Mouse (Mus musculus) left cerebral cortex, adult 9 months (tissue): ENCODE data around the gene Syt6.
A peak's percentile ranks its signal among the peaks of the same experiment; 100 is the strongest.

ENCODE experiments used
- DNase-seq, 2 experiments: peaks; one replicate each; pipeline ENCODE4 v3.0.0; 2022; ENCODE audit warnings: low spot score in 2 of 2

Gene Syt6

DNA sequence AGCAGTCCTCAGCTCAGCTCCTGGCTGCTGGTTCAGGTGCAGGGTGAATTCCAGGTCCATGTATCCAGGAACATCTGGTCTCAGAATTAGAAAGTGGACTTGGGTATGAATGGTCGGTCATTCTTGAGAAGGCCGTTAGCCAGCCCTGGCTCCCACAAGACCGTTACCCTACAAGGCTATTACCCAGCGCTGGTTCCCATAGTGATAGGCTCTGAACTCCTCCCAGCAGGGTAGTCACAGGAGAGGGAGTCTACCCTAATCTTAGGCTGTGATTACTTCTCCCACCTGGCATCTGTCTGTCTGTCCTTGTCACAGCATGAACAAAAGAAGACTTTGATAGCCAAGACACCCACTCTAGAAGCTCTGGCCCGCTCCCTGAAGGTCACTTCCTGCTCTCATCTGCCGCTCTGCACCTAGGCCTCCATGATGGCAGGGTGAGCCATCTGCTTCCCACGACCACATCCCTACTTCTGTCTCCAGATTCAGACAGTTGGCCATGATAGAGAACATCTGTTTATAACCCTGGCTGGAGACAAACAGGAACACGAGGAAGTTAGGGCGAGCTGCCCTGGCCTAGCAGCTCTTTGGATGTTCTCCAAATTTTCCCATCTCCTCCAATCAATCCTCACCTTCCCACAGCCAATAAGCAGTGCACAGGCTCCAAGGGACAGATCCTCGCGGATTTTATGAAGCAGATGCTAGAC lies 72.3 kb downstream of the Syt6 start:
- DNase-seq, result no peak

DNA sequence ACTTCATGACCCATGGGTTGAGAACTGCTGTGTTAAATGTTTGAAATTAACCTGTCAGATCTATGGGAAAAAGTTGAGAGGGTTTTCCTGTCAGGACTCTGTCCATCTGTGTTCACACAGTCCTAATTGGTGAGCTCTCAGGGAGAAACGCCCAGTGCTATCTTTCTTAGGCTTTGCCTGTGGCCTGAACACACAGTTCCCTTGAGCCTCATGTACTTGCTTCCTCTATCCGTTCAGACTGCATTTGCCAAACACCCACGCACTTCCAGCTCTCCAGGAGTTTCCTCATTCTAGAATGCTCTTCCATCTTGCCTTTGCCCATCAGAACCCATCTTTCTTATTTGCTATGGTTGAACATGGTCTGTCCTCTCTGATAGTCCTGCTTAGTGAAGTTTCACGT lies 73.5 kb downstream of the Syt6 start:
- DNase-seq, result no peak

DNA sequence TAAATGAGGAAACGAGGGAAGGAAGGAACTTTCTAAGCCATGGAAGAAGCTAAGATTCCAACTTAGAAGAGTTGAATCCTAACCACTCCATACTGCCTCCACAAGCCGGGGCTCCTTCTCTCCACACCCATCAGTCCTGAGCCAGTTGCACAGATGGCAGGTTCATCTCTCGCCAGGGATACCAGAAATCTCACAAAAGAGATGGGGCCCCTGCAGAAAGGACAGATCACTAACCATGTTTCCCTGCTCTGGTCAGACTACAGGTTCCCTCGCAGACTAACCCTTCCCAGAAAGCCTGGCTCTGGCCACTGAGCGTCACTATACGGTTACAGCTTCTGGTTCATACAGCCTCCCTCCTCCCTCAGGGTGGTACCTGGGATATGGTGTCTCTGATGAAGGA lies 74.7 kb downstream of the Syt6 start:
- no peak for DNase-seq

DNA sequence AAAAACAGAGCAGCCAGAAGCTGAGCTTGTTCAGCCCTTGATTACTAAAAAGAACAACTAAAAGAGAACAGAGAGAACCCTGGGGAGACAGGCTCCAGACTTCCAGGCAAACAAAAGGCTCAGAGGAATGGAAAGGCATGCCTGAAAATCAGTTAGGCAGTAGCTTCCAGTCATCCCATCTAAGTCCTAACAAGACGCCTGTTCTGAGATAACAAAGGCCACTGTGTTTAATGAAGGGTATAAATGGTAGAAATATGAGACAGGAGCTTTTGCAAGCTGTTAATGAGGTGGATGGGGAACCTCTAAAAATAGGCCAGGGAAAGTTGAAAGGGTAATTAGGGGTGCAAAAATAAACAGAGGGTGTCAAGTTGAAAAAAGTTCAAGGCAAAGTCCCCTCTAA lies 75.4 kb downstream of the Syt6 start:
- no peak for DNase-seq

DNA sequence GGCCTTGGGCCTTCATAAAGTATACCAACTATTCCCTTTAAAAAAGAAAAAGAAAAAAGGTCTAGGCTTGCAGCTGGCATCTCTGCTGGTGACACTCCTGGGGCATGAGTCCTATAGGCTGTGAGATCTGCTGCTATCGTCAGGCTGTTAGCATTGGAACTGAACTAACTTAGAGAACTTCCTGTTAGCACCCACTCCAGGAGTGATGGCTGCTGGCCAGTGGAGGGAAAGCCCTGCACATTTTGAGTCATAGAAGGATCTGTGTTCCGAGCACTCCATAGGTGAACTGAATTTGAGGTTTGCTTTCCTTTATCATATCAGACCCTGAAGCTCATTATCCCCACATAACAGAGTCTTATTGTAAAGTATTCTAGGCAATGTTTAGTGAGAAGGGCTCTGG lies 85.0 kb downstream of the Syt6 start:
- peak in 1 of 2 experiments; percentile 39 for DNase-seq

DNA sequence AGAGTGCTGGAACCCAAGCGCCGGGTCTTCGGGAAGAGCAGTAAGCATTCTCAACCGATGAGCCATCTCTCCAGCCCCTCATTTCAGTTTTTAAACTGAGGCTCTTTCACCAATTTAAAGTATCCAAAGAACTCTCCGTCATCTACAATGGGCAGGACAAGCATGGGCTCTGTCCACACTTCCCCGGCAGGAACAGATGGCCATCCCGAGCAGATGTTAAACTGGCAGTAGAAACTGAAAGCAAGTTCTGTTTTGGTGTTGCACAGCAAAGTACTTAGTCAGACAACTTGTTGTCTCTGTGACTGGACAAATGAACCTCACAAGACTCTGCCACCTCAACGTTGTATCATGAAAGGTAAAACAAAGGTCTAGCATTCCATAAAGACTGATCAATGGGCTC lies 86.7 kb downstream of the Syt6 start:
- DNase-seq, result peak in 1 of 2 experiments; percentile 44

DNA sequence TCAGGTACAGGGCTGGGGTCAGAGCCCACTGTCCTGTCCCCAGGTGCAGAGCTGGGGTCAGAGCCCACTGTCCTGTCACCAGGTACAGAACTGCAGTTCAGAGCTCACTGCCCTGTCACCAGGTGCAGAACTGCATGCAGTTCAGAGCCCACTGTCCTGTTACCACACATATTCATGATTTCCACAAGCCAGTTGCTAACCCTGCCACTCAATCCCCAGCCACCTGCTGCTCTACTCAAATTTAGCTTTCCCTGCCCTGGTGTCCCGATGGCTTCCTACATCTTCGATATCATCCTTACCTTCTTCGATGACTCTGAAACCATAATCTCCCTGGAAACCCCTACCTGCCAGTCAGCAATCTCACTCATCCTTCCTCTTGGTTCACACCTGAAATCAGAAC lies 88.4 kb downstream of the Syt6 start:
- DNase-seq, result no peak

DNA sequence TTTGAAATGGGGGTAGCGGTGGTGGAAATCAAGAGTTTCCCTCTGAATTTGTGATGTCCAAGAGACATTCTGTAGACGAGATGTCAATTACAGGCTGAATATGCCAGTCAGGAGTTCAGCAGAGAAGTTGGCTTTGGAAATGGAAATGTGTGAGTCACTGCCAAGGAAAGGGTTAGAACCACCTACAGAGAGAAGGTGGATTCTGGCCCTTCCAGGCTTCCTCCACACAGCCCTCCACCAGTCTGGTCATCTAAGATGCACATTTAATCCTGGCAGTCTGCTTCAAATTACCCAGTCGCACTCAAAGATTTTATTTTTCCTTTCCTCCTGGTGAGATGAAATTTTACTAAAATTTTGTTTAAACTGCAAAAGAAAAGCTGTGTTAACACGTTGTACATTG lies 97.1 kb downstream of the Syt6 start:
- no peak for DNase-seq

DNA sequence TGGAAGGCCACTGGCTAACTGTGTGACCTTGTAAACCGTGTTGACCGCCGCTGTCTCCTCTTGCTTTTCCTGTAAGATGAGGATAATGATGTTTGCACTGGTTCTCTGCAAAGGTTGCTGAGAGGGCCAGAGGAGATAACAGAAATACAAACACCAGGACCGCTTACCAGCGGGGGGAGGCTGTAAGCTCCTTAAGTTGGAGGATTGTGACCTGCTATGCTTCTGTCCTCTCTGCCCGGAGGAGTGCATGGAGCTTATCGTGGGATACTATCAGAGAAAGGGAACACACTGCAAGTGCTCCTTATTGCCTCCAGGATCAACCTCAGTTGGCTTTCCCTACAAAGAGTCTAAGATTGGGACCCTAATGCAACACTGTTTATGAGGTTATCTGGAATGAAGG lies 97.7 kb downstream of the Syt6 start:
- DNase-seq, result no peak

DNA sequence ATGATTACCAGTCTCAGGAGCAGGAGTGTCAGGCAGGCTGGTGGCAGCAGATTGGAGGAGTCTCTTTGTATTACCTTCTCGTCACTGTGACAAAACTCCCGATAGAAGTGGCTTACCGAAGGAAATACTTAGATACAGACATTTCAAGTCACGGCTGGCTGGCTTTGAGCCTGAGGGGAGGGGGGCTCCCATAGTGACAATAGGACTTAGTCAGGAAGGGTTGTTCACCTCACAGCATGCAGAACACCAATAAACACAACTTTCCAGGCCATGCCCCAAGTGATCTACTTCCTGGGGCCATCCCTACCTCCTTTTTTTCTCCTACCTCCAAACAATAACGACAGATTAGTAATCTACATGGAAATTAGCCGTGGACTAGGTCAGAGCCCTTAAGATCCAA lies 103.8 kb downstream of the Syt6 start:
- no peak for DNase-seq

DNA sequence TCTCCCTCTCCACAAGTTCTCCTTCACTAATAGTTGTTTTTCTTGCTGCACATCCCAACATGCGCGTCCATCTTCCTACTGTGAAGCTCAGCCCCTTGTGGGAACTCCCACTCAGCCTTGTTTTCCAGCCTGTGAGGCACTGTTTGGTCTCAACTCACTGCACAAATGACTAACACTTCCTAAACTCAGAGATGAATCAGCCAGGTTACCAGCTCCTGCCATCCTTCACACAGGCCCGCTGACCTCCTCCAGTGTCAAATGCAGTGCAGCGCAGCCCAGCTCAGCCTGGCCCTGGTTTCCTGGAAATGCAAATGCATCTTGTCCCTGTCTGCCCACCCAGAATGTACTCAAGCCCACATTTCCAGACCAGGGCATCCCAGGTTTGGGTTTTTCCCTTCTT lies 107.4 kb downstream of the Syt6 start:
- DNase-seq, result peak; percentile 25 to 32

DNA sequence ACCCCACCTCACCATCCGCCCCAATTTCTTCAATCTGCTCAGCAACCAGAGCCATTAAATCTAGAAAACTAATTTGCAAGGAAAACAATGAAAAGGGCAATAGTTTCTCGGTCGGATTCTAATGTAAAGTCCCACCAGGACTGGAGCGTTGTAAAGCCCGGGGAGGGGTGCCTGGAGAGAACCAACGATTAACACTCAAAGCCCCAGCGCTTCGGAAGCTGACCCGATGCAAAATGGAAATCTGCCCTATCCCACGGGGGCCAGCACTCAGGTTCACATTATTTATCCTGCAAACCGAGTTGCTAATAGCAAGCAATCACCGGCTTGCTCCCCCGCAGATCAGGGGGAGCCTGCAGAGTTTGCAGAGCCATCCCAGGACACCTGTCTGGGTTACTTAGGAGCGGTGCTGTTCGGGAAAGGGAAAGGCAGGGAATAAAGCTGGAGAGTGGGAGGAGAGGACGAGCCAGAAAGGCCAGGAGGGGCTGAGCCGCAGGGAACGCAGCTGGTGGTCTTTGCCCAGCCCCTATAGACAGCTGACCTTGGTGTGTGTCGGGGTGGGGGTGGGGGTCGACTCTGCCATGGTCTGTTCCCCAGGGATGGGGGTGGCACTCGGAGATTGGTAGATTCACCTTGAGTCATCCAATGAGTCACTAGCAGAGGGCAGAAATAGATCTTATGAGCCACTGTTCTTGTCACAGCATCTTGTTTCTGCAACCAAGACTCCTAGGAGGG lies 108.4 kb downstream of the Syt6 start:
- DNase-seq, result peak; percentile 62 to 76

DNA sequence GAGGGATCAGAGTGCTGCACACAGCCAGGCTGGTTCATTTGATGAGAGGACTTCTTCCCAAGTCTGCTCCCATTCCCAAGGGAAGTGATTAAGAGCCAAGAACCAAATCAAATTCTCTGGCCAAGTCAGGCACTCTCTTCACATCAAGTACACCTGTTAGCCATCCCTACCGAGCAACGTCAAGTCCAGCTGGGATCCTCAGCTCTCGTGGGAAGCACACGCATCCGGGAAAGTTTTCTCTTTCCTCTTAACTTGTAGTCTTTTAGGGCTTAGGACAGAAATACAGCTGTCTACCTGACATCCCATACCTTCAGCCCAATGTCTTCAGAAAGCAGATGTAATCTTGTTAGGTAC lies 108.9 kb downstream of the Syt6 start:
- DNase-seq, result no peak

DNA sequence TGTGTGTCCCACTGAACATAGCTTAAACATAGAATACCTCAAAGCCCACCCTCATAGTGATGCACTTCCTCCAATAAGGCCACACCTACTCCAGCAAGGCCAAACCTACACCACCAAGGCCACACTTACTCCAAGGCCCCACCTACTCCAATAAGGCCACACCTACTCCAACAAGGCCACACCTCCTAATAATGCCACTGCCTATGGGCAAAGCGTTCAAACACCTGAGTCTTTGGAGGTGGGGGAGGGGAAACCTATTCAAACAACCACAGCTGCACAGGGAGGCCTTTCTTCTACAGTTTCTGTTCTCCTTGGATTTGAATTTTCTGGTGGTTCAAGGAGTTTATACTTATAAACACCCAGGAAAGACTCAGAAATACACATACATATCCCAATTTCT lies 114.0 kb downstream of the Syt6 start:
- DNase-seq, result no peak

DNA sequence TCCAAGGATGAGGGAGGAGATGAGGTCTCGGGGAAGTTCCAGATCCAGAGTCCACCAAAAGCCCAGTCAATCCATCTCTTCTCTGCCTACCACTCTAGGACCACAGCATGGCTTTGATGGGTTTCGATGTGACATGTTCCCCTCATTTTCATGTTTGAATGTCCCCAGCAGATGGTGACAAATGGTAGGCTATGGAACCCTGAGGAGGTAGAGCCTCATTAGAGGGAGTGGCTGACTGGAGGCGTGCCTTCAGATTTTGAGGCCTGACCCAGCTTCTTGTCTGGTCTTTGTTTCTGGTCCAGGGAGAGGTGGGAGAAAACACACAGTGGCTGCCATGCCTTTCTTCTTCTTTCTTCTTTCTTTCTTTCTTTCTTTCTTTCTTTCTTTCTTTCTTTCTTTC lies 115.5 kb downstream of the Syt6 start:
- no peak for DNase-seq
